Mouse (Mus musculus): ENCODE results near the gene Jmjd7. TPM values are rescaled to one million over a fixed set of nuclear protein-coding genes. Genes with fewer than 3 reads are reported as not detected.

Jmjd7 gene
- 19.4 and 21.9 TPM in 2 replicates for polyA plus RNA-seq (2015; fragmentation: Nextera tagmentation; extraction: Ambion mirVana)

DNA sequence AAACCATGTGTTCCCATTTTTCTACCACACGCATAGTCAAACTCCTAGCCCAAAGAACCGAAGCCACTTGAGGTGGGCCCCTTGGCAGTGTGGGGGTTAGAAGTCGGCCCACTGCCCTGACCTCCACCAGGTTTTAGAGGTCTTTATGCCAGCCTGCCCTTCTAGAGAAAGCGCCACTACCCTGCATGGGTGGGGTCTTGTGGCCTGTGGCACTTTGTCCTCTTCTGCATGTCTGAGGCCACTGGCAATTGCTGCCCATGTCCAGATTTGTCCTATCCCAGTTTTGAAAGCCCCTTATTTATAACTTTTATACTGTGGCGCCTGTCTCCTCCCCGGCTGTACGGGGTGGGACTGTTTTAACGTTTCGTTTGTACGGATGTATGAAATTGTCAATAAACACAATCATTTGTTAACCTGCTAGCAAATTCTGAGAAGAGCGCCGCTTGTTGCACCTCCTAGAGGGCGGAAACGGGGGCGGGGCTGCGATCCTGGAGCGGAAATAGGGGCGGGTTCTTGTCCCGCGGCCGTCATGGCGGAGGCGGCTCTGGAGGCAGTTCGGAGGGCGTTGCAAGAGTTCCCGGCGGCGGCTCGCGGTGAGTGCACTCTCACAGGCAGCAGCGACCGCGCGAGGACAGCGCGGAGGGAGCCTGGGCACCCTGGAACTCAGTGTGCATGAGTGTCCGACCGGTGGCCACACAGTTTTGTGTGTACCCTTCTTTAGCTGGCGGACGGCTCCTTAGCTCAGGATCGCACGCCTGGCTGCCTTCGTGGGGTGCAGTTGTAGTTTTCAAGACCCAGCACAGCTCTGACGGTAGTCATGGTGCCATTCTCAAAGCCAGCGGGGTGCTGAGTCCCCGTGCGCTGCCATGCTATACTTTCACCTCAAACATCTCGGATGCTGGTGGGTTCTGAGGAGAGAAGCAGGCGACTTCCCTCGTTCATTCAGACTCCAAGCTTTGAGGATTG is at the start of gene Jmjd7, which contains the start of gene Gm28042:
Gene Jmjd7 (plus strand): TSS at position 500 of the 966 bp plus-strand sequence.
Gene Gm28042 (plus strand): TSS at position 510 of the 966 bp plus-strand sequence.
- Histone ChIP-seq H3K4me1 (peaks cover 15% of the 10 kb centered on the region), H3K4me3 (replicated peaks) (peak within 1 kb of the TSS; percentile 90), H3K9ac (peak within 1 kb of the TSS; percentile 85), H3K9me3 (replicated peaks) (no peaks in the 10 kb centered on the region), H3K27me3 (no peaks in the 10 kb centered on the region), H3K4me2 (peak within 1 kb of the TSS; percentile 79), H3K36me3 (peaks cover 63% of the 10 kb centered on the region), H3K27ac (peak within 1 kb of the TSS; percentile 95)
- peak; percentile 92 for ATAC-seq (replicated peaks; ENCODE audit: low FRiP score)
- WGBS, result 5% methylated on average over 50 of the region's 50 CpGs

DNA sequence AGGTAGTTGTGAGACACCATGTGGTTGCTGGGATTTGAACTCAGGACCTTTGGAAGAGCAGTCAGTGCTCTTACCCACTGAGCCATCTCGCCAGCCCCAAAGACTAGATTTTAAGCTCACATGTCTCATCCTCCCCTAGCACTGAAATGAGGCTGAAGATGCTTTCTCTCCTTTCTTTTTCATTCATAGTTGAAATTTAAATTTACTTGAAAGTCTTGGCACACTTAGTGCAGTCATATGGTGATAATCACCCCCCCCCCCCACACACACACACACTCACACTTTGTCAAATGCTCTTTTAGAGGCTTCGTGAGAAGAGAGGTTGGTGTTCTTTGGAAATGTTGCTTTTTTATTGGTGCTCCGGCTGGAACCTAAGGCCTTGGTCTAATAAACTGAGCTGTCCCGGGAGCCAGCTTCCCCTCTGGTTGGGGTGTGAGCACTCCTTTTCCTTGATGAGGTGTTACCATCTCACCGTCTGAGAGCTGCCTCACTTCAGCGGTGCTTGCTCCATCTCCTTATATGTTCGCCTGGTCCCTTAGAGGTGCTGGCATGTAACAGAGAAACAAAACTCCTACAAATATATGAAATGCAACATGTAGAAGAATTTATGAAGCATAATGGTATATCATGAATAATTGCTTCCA is 46.8 kb upstream of the Jmjd7 start:
- Histone ChIP-seq H3K36me3 (peaks cover 15% of the 10 kb centered on the region), H3K4me1 (peaks cover 6% of the 10 kb centered on the region; the same call in 1 of the 2 replicates), H3K9ac (no peak overlapping the region), H3K9me3 (replicated peaks) (no peaks in the 10 kb centered on the region), H3K27ac (no peak overlapping the region), H3K4me3 (replicated peaks) (no peak overlapping the region), H3K27me3 (no peaks in the 10 kb centered on the region), H3K4me2 (no peak overlapping the region)
- WGBS, result 60% methylated on average over 7 of the region's 7 CpGs
- ATAC-seq (replicated peaks; ENCODE audit: low FRiP score), result no peak

DNA sequence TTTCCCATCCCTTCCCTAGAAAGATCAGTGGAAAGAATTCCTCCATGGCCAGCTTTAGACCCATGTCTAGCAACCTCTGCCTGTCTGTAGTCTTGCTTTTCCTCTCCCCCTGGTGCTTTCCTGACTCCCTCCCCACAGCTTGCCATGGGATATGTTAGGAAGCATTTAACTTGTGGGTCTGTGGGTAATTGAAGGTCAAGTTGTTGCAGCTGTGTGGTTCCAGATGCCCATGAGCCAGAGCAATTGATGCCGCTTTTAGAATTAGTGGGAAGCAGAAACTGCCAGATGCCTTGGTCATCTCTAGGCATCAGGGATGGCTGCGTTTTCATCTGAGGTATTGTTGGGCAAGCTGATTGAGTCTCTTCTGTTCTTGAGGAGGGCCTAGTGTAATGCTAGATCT is 45.7 kb upstream of the Jmjd7 start:
- Histone ChIP-seq H3K4me2 (no peak overlapping the region), H3K4me3 (replicated peaks) (no peak overlapping the region), H3K27me3 (no peaks in the 10 kb centered on the region), H3K4me1 (peaks cover 6% of the 10 kb centered on the region; the same call in 1 of the 2 replicates), H3K9me3 (replicated peaks) (no peaks in the 10 kb centered on the region), H3K27ac (no peak overlapping the region), H3K9ac (no peak overlapping the region), H3K36me3 (peaks cover 15% of the 10 kb centered on the region)
- ATAC-seq (replicated peaks; ENCODE audit: low FRiP score), result no peak
- 81% methylated on average over 2 of the region's 2 CpGs for WGBS

DNA sequence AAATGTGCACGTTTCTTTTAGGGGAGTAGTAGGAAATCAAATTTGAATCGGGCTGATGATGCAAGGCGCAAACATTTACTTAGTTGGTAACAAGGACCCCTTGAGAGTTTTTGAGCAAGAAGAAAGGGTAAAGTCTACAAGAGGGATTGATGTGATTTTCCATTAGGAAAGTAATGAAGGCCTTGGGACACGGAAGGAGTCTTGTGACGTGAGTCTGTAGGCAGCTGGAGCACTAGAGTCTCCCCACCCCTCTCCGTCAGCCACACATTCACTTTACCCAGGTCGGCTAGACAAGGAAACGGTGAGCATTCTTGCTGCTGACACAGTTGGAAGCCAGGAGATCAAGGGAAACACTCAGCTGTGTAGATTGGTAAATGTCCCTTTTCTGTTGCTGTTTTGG is 41.4 kb upstream of the Jmjd7 start:
- H3K36me3 ChIP-seq, result peaks cover 15% of the 10 kb centered on the region
- WGBS, result 73% methylated on average over 8 of the region's 8 CpGs
- H3K9ac ChIP-seq, result no peak overlapping the region
- H3K9me3 ChIP-seq (replicated peaks), result no peaks in the 10 kb centered on the region
- no peaks in the 10 kb centered on the region for H3K27me3 ChIP-seq
- ATAC-seq (replicated peaks; ENCODE audit: low FRiP score), result no peak
- no peak overlapping the region for H3K27ac ChIP-seq
- H3K4me2 ChIP-seq, result no peak overlapping the region
- no peak overlapping the region for H3K4me3 ChIP-seq (replicated peaks)
- H3K4me1 ChIP-seq, result no peaks in the 10 kb centered on the region

DNA sequence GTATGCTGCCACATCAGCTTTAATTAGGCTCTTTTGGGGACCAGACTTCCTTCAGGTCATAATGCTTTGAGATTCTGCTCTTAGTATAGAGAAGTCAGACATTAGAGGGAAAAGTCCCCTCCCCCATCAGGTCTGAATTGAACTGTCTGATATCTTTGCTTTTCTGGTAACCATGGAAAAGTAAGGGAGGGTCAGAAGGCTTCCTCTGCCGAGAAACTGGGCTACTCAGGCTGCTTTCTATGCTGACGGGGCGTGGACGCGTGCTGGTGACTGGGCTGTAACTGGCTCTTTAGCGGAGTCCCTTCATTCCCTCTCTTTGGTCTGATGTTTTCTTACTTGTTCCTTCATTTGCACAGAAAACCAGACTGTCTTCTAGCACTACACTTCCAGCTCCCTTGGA is 40.9 kb upstream of the Jmjd7 start:
- H3K27ac ChIP-seq, result no peak overlapping the region

DNA sequence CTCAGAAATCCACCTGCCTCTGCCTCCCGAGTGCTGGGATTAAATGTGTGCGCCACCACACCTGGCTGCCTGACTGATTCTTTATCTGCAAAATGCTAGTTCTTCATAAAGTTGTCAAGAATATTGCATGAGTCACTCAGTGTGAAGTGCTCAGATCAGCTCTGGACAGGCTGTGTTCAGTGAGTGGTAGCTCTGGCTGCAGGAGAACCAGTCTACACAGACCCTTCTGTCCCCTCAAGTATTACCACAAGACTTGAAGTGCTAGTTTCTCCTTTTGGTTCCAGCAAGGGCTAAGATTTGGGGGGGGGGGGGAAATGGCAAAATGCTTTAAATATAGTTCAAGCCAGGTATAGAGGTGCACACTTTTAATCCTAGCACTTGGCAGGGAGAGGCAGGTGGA is 39.8 kb upstream of the Jmjd7 start:
- Histone ChIP-seq H3K27me3 (no peaks in the 10 kb centered on the region), H3K36me3 (peaks cover 5% of the 10 kb centered on the region; the same call in 1 of the 2 replicates), H3K9me3 (replicated peaks) (no peaks in the 10 kb centered on the region), H3K27ac (no peak overlapping the region), H3K4me3 (replicated peaks) (no peak overlapping the region), H3K4me1 (no peaks in the 10 kb centered on the region), H3K4me2 (no peak overlapping the region), H3K9ac (no peak overlapping the region)
- 99% methylated on average over 2 of the region's 2 CpGs for WGBS
- ATAC-seq (replicated peaks; ENCODE audit: low FRiP score), result no peak

More for the DNA sequence above, 40.9 kb upstream of the Jmjd7 start:
- Histone ChIP-seq H3K4me2 (no peak overlapping the region), H3K36me3 (peaks cover 15% of the 10 kb centered on the region), H3K9ac (no peak overlapping the region), H3K27me3 (no peaks in the 10 kb centered on the region), H3K4me3 (replicated peaks) (no peak overlapping the region), H3K9me3 (replicated peaks) (no peaks in the 10 kb centered on the region), H3K4me1 (no peaks in the 10 kb centered on the region)
- 72% methylated on average over 6 of the region's 6 CpGs for WGBS
- no peak for ATAC-seq (replicated peaks; ENCODE audit: low FRiP score)

DNA sequence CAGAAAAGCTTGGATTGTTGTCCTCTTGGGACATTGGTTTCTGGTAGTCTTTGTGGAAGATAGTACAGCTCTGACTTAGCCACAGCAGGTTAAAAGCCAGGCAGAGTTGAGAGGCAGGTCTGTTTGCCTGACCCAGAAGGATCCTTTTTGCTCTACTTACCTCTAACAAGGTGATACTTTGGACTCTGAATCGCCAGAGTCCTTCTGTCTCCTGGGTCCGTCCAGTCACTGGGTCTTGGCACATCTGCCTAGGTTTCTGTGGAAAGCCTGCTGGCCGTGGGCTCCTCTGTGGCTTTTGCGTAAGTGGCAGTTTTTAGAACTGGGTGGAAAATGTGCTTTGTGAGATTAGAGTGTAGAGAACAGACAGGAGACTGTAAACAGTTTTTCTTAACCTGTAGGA is 38.3 kb upstream of the Jmjd7 start:
- H3K4me2 ChIP-seq, result no peak overlapping the region
- 87% methylated on average over 4 of the region's 4 CpGs for WGBS
- no peak for ATAC-seq (replicated peaks; ENCODE audit: low FRiP score)

DNA sequence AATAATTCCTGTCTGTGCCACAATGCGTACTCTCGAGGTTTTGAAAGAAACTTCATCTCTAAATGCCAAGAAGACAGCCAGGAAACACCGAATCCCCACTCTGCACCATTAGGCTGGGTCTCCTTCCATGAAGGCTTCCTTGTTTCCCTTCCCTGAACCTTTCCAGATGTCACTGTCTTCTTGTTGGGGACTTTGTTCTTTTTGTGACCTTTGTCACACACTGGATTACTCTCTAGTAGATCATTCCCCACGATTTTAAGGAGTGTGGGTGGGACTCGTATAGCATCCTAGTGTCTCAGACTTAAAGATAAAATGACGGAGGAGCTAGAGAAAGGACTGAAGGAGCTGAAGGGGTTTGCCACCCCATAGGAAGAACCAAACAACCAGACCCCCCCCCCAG is 36.4 kb upstream of the Jmjd7 start:
- Histone ChIP-seq H3K4me1 (peaks cover 18% of the 10 kb centered on the region), H3K9ac (no peak overlapping the region)
- 76% methylated on average over 6 of the region's 6 CpGs for WGBS

More for the DNA sequence above, 38.3 kb upstream of the Jmjd7 start:
- Histone ChIP-seq H3K27me3 (no peaks in the 10 kb centered on the region), H3K9me3 (replicated peaks) (no peaks in the 10 kb centered on the region), H3K36me3 (no peaks in the 10 kb centered on the region), H3K4me3 (replicated peaks) (no peak overlapping the region), H3K9ac (no peak overlapping the region), H3K4me1 (0 out of 2 replicates have a peak, but pooled peaks cover 3% of the 10 kb centered on the region), H3K27ac (no peak overlapping the region)

DNA sequence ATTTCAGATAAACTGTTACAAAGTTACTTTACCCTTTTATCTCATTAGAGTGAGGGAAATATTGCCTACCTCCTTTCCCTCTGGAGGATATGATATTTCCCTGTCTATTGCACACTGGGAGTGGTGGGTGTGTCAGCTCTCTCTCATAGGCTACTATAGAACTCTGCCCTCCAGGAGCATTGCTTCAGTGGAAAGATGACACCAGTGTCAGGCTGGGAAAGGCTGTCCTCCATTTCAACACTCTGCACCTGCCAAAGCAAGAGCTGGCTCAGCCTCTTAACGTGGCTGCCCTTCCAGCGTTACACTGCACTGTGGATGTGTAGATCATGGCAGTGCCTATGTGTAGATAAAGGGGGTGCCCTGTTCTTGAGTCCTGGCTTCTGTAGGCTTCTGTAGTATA is 34.9 kb upstream of the Jmjd7 start:
- ATAC-seq (replicated peaks; ENCODE audit: low FRiP score), result no peak; the same call in 1 of the 2 replicates
- H3K9me3 ChIP-seq (replicated peaks), result no peaks in the 10 kb centered on the region
- H3K4me1 ChIP-seq, result peaks cover 30% of the 10 kb centered on the region
- H3K36me3 ChIP-seq, result no peaks in the 10 kb centered on the region
- H3K4me2 ChIP-seq, result no peak overlapping the region
- WGBS, result 54% methylated on average over 2 of the region's 2 CpGs
- H3K4me3 ChIP-seq (replicated peaks), result no peak overlapping the region
- H3K27ac ChIP-seq, result no peak overlapping the region
- H3K9ac ChIP-seq, result no peak overlapping the region
- H3K27me3 ChIP-seq, result no peaks in the 10 kb centered on the region

More for the DNA sequence above, 36.4 kb upstream of the Jmjd7 start:
- no peak overlapping the region for H3K4me2 ChIP-seq
- no peaks in the 10 kb centered on the region for H3K36me3 ChIP-seq
- no peak for ATAC-seq (replicated peaks; ENCODE audit: low FRiP score)
- H3K27ac ChIP-seq, result no peak overlapping the region
- H3K4me3 ChIP-seq (replicated peaks), result no peak overlapping the region
- no peaks in the 10 kb centered on the region for H3K27me3 ChIP-seq
- H3K9me3 ChIP-seq (replicated peaks), result no peaks in the 10 kb centered on the region

DNA sequence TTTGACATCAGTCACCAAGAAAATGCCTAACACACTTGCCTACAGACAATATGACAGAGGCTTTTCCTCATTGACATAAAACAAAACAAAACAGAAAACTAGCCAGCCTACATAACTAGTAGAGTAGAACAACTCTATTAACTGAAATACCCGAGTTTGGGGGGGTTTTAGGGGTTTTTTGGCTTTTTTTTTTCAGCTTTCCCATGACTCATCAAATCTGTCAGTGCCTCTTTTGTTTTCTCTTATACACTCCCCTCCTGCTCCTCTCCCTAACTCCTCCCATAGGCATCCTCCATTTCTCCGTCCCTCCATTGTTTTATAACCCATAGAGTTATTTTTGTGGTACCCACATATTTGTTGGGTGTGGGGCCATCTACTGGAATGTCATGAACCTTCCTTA is 33.8 kb upstream of the Jmjd7 start:
- H3K4me3 ChIP-seq (replicated peaks), result no peak overlapping the region
- no peak overlapping the region for H3K4me2 ChIP-seq
- H3K36me3 ChIP-seq, result no peaks in the 10 kb centered on the region
- H3K4me1 ChIP-seq, result peaks cover 36% of the 10 kb centered on the region
- H3K27me3 ChIP-seq, result no peaks in the 10 kb centered on the region
- H3K27ac ChIP-seq, result no peak overlapping the region
- WGBS, result 50% methylated on average over 2 of the region's 2 CpGs
- no peak for ATAC-seq (replicated peaks; ENCODE audit: low FRiP score)
- H3K9me3 ChIP-seq (replicated peaks), result no peaks in the 10 kb centered on the region
- no peak overlapping the region for H3K9ac ChIP-seq

DNA sequence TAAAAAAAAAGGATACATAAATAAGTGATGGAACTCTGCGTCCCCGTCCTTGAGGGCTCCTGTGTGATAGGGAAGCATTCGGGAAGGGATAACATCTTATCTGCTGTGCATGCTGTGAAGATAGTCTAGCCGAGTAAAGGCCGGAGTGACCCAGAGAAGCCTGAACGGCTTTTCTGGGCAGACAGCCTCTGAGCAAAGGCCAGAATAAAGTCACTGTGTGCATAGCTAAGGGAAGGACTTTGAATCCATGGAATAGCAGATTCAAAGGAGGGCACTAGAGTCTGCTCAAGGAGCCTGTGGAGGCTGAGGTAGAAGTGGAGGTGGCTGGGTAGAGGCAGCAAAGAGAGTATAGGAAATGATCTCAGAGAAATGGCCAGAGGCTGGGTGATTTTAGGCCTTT is 32.4 kb upstream of the Jmjd7 start:
- Histone ChIP-seq H3K27me3 (no peaks in the 10 kb centered on the region), H3K4me1 (peaks cover 36% of the 10 kb centered on the region), H3K9me3 (replicated peaks) (no peaks in the 10 kb centered on the region), H3K4me3 (replicated peaks) (no peak overlapping the region), H3K9ac (no peak overlapping the region), H3K4me2 (no peak overlapping the region), H3K27ac (peak overlapping the region; percentile 96), H3K36me3 (peaks cover 5% of the 10 kb centered on the region; the same call in 1 of the 2 replicates)
- WGBS, result 76% methylated on average over 6 of the region's 6 CpGs
- no peak for ATAC-seq (replicated peaks; ENCODE audit: low FRiP score)

Measured in kidney, embryonic 15.5 days (tissue).